Mouse (Mus musculus): ENCODE measurements around the gene Rnf43. TPM values are rescaled to one million over a fixed set of nuclear protein-coding genes. Genes with fewer than 3 reads are reported as not detected.

The Rnf43 gene
- polyA plus RNA-seq, 1 experiment from 2014 or later, result 2.1 TPM

DNA sequence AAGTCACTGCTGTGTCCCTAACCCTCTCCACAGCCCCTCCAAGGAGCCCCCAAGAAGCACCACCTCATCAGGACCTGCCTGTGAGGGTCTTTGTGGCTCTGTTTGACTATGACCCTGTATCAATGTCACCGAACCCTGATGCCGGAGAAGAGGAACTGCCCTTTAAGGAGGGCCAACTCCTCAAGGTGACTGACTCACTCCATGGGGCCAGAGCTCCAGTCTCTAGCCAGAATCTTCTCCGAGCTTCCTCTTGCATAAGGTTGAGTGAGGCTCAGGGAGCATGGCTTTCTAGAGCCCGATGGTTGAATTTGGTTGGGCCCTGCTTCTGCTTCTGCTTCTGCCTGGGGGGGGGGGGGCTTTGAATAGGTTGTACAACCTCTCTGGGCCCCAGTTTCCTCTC, 116.9 kb downstream of the Rnf43 start:
- no peak overlapping the region for H3K4me2 ChIP-seq (ENCODE audit: low read depth, low read length)
- H3K36me3 ChIP-seq (ENCODE audit: control insufficient read depth, insufficient read depth), result no peaks in the 10 kb centered on the region
- H3K27me3 ChIP-seq (ENCODE audit: control insufficient read depth, insufficient read depth, low read length), result peaks cover 13% of the 10 kb centered on the region; the same call in 1 of the 2 replicates
- H3K9ac ChIP-seq (ENCODE audit: low read length), result no peak overlapping the region
- 82% methylated on average over 4 of the region's 4 CpGs for WGBS
- no peak overlapping the region for H3K4me3 ChIP-seq (ENCODE audit: low read length)
- no peak for ATAC-seq (replicated peaks; ENCODE audit: extremely low read depth, insufficient read depth, low FRiP score)
- peaks cover 5% of the 10 kb centered on the region; the same call in 1 of the 2 replicates for H3K4me1 ChIP-seq (ENCODE audit: control insufficient read depth, insufficient read depth, low read length)
- no peaks in the 10 kb centered on the region for H3K9me3 ChIP-seq (replicated peaks; ENCODE audit: control insufficient read depth, low read length)
- H3K27ac ChIP-seq (ENCODE audit: low read length), result no peak overlapping the region

DNA sequence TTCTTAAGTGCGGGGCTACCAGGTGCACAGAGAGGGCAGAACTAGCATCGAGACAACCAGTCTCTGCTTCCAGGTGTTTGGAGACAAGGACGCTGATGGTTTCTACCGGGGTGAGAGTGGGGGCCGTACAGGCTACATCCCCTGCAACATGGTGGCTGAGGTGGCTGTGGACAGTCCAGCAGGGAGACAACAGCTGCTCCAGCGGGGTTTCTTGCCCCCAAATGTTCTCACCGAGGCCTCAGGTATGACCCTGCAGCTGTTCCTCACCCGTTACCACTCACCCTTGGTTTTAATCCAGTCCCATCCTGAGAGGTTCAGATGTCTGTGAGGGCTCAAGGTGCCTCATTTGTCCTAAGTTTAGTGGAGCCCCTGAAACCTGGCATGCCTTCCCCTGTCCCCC, 117.6 kb downstream of the Rnf43 start:
- no peak for ATAC-seq (replicated peaks; ENCODE audit: extremely low read depth, insufficient read depth, low FRiP score)
- peaks cover 13% of the 10 kb centered on the region; the same call in 1 of the 2 replicates for H3K27me3 ChIP-seq (ENCODE audit: control insufficient read depth, insufficient read depth, low read length)

More for the DNA sequence above, 117.6 kb downstream of the Rnf43 start:
- H3K36me3 ChIP-seq (ENCODE audit: control insufficient read depth, insufficient read depth), result no peaks in the 10 kb centered on the region
- H3K4me3 ChIP-seq (ENCODE audit: low read length), result no peak overlapping the region
- H3K27ac ChIP-seq (ENCODE audit: low read length), result no peak overlapping the region
- 75% methylated on average over 8 of the region's 8 CpGs for WGBS
- H3K9me3 ChIP-seq (replicated peaks; ENCODE audit: control insufficient read depth, low read length), result no peaks in the 10 kb centered on the region
- H3K4me2 ChIP-seq (ENCODE audit: low read depth, low read length), result no peak overlapping the region
- H3K4me1 ChIP-seq (ENCODE audit: control insufficient read depth, insufficient read depth, low read length), result peaks cover 5% of the 10 kb centered on the region; the same call in 1 of the 2 replicates
- no peak overlapping the region for H3K9ac ChIP-seq (ENCODE audit: low read length)

MicroRNAs encoded within 50 kb of the gene (microRNA counts, 519-probe panel; counts per million panel counts)
- microRNA mmu-miR-142-3p (3,665 counts per million, percentile 90 among the panel's probes with 10 or more counts), microRNA mmu-miR-142-5p (3,219 counts per million, percentile 84 among the panel's probes with 10 or more counts)

Small RNA genes within 50 kb of the gene (microRNA-seq; reads per million reads assigned to microRNA genes)
- not detected for gene Mir142
- not detected for gene Mir142b

Other genes with a start within 250 kb of the Rnf43 start
- not detected in 2 replicates for gene Gm11492, start 96.1 kb upstream of the Rnf43 start, polyA plus RNA-seq (2015; fragmentation: Nextera tagmentation; extraction: Ambion mirVana)
- 27.8 and 32.4 TPM in 2 replicates for gene Sept4, start 93.8 kb upstream of the Rnf43 start, polyA plus RNA-seq (2015; fragmentation: Nextera tagmentation; extraction: Ambion mirVana)
- 14.8 and 16.5 TPM in 2 replicates for gene Mtmr4, start 70.6 kb upstream of the Rnf43 start, polyA plus RNA-seq (2015; fragmentation: Nextera tagmentation; extraction: Ambion mirVana)
- gene Hsf5, start 45.6 kb upstream of the Rnf43 start, polyA plus RNA-seq (2015; fragmentation: Nextera tagmentation; extraction: Ambion mirVana), result 0.10 and 0.14 TPM in 2 replicates
- 100 and 111 TPM in 2 replicates for gene Supt4a, start 74.8 kb downstream of the Rnf43 start, polyA plus RNA-seq (2015; fragmentation: Nextera tagmentation; extraction: Ambion mirVana)
- 1.1 and 1.2 TPM in 2 replicates for gene Tspoap1, start 97.8 kb downstream of the Rnf43 start, polyA plus RNA-seq (2015; fragmentation: Nextera tagmentation; extraction: Ambion mirVana)
- 1.0 and 2.9 TPM in 2 replicates for gene Mpo, start 130.9 kb downstream of the Rnf43 start, polyA plus RNA-seq (2015; fragmentation: Nextera tagmentation; extraction: Ambion mirVana)
- gene Lpo, start 165.6 kb downstream of the Rnf43 start, polyA plus RNA-seq (2015; fragmentation: Nextera tagmentation; extraction: Ambion mirVana), result 0.92 and 1.1 TPM in 2 replicates
- 7.3 and 7.7 TPM in 2 replicates for gene Mks1, start 190.5 kb downstream of the Rnf43 start, polyA plus RNA-seq (2015; fragmentation: Nextera tagmentation; extraction: Ambion mirVana)
- 0.30 and 0.45 TPM in 2 replicates for gene Epx, start 212.8 kb downstream of the Rnf43 start, polyA plus RNA-seq (2015; fragmentation: Nextera tagmentation; extraction: Ambion mirVana)
- not detected in 2 replicates for gene Olfr462, start 229.5 kb downstream of the Rnf43 start, polyA plus RNA-seq (2015; fragmentation: Nextera tagmentation; extraction: Ambion mirVana)
- not detected in 2 replicates for gene Olfr463, start 234.7 kb downstream of the Rnf43 start, polyA plus RNA-seq (2015; fragmentation: Nextera tagmentation; extraction: Ambion mirVana)